Mouse (Mus musculus) right cerebral cortex, postnatal 25 days (tissue): ENCODE data around the gene Dpm2.

Experiments
- DNase-seq: peaks from one replicate; pipeline ENCODE4 v3.0.0; 2022

The Dpm2 gene

DNA sequence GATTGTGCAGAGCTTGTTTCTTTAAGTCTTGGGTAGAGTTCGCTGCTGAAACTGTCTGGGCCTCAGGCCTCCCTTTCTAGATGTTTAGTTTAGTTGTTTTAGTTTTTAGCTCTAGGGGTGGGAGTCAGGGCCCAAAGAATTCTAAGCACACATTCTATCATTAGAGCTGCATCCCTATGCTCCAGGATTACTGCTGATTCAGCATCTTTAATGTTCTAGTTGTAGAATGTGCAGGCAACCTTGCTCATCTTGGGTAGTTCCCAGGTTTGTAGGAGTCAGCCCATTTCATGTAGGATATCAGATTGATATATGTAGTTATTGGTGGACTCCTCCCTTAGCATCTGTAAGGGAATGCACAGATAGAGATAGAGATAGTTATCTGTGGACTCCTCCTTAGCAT, 46.5 kb downstream of the Dpm2 start:
- no peak for DNase-seq

DNA sequence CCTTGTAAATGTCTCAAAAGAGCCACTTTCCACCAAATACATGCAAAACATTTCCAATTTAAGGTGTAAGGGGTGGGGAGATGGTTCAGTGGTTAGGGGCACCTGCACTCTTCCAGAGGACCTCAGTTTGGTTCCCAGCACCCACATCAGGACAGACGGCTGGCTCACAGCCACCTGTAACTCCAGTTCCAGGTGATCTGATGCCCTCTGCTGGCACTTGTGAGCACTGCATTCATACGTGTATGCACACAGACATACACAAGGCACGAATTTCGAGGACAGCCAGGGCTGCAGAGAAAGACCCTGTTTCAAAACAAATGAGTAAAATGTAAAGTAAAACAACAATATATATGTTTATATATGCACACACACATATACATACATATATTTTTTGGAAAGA, 46.9 kb downstream of the Dpm2 start:
- DNase-seq = no peak

DNA sequence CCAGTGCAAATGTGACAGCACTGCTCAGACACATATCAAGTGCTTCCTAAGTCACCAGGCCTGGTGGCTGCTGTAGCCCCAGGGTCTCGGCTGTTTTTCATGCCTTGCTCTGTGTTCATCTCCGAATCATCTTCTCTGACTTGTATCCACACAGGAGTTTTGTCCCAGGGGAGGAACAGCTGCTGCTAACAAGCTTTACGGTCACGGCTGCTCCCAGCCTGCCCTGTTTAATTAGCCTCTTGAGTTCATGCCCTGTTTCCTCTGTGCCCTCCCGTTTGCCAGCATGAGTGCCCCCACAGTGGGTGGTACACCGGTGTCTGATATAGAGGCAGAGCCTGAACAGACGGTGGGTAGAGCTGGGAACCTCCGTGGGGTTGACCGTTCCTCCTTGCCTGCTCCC, 47.4 kb downstream of the Dpm2 start:
- DNase-seq = no peak

DNA sequence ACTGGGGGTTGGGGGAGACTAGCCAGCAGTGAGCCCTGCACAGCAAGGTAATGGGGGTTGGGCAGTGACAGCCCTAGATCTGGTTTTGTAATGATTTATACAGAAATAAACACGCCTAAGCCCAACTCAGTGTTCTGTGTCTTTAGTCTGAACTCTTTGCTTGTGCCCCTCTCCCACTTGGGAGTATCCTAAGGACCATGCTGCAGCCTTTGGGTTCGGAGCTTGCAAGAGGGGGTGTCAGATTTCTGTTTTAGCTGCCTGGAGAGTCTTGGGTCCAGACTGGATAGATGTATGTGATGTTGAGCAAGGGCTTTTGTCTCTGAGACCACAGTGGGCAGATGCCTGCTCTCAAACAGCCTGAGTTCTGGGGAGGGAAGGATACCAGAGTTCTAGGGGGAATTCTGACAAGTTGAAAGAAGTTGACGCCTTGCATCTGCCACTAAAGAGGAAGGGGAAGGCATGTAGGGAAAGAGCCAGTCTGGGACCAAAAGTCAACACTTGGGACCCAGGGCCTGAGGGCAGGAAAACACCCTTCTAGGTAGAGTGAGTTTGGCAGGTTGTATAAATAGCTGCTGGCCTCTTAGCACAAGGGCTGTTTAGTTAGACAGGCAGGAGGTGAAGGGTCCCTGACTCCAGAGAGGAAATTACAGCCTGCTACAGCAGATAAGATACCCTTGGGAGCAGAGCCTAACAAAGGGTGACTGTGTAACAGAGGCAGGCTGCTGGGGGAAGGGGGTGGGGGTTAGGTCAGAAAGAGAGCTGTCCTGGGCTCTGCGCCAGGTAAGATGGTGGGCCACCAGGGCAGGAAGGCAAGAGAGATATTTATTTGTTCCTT, 50.2 kb downstream of the Dpm2 start:
- no peak for DNase-seq

DNA sequence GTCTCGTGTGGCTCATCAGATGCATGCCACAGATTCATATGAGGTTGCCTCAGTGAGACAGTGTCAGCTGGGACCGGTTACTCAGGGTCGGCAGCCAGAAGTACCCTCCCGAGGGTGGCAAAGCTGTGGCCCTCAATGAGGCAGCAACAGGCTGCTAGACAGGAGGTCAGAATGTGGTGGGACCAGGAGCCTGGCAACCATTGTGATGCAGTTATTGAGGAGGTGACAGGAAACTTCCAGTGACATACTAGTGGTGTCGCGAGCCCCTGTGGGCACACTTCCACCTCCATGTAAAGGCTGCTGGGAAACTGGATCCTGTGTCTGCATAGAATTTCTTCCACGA, 50.8 kb downstream of the Dpm2 start, which contains the start of gene Ak1:
Gene Ak1 (plus strand): TSS at position 242 of the 343 bp plus-strand sequence.
- no peak for DNase-seq
